Mouse (Mus musculus) intestine, embryonic 15.5 days (tissue): ENCODE data around the gene Xylt1. TPM values are rescaled to one million over a fixed set of nuclear protein-coding genes. Genes with fewer than 3 reads are reported as not detected.

ENCODE experiments used
- ATAC-seq: fragments of 200-750 bp; cut with Nextera tagmentation; 2 replicates; pipeline ENCODE4 v1.8.0; 2017; ENCODE audit warnings: moderate TSS enrichment, moderate library complexity
- H3K27ac ChIP-seq: fragments of 300-500 bp; sonication (generic); 2 replicates; pipeline ENCODE4 v1.5.1; 2015; ENCODE audit warnings: mild to moderate bottlenecking, inconsistent platforms
- H3K27me3 ChIP-seq: fragments of 300-500 bp; sonication (generic); replicated peaks from 2 replicates; pipeline ENCODE4 v1.6.1; 2015; ENCODE audit warnings: inconsistent platforms
- H3K36me3 ChIP-seq: fragments of 300-500 bp; sonication (generic); 2 replicates; pipeline ENCODE4 v1.6.1; 2015; ENCODE audit warnings: inconsistent platforms
- H3K4me1 ChIP-seq: fragments of 300-500 bp; sonication (generic); replicated peaks from 2 replicates; pipeline ENCODE4 v1.6.1; 2015; ENCODE audit warnings: inconsistent platforms
- H3K4me2 ChIP-seq: fragments of 300-500 bp; sonication (generic); replicated peaks from 2 replicates; pipeline ENCODE4 v1.6.1; 2015; ENCODE audit warnings: mild to moderate bottlenecking, inconsistent platforms
- H3K4me3 ChIP-seq: fragments of 300-500 bp; sonication (generic); replicated peaks from 2 replicates; pipeline ENCODE4 v1.5.1; 2015; ENCODE audit warnings: inconsistent platforms
- H3K9ac ChIP-seq: fragments of 300-500 bp; sonication (generic); 2 replicates; pipeline ENCODE4 v1.6.1; 2015; ENCODE audit warnings: inconsistent platforms
- H3K9me3 ChIP-seq: fragments of 300-500 bp; sonication (generic); 2 replicates; pipeline ENCODE4 v1.6.1; 2016; ENCODE audit warnings: inconsistent platforms
- WGBS: fragments of 180-500 bp; shearing (Covaris S2); methylation state at CpG from one replicate; pipeline ENCODE4 v1.1.7; 2015; 5-methylcytosine and 5-hydroxymethylcytosine counted together
- polyA plus RNA-seq: library from polyadenylated mRNA; unstranded; fragments of >200 nt; fragmentation: Nextera tagmentation; extraction: Ambion mirVana; gene quantifications from 2 replicates; pipeline ENCODE4 v1.2.1, GENCODE M21; 2015

Xylt1 gene
- polyA plus RNA-seq, 1 experiment from 2014 or later = 0.68 TPM

- Histone ChIP-seq H3K4me1 (no peaks in the 10 kb centered on the region), H3K27ac (no peak overlapping the region), H3K27me3 (no peaks in the 10 kb centered on the region), H3K9me3 (no peaks in the 10 kb centered on the region), H3K4me3 (no peak overlapping the region), H3K9ac (no peak overlapping the region), H3K4me2 (no peak overlapping the region), H3K36me3 (no peaks in the 10 kb centered on the region)
- no peak for ATAC-seq
- WGBS = 84% methylated on average over 5 of the region's 5 CpGs
These were observed 19.2 kb downstream of the Xylt1 start for GRCm38 (mm10) chr7:117399971-117400370.

GRCm38 (mm10) chr7:117401581-117401980 is 20.8 kb downstream of the Xylt1 start:
- Histone ChIP-seq H3K9ac (no peak overlapping the region), H3K27me3 (no peaks in the 10 kb centered on the region), H3K4me2 (no peak overlapping the region), H3K4me1 (no peaks in the 10 kb centered on the region), H3K9me3 (no peaks in the 10 kb centered on the region), H3K27ac (no peak overlapping the region), H3K36me3 (no peaks in the 10 kb centered on the region), H3K4me3 (no peak overlapping the region)
- 73% methylated on average over 4 of the region's 4 CpGs for WGBS
- ATAC-seq = no peak

GRCm38 (mm10) chr7:117406336-117406735 is 25.6 kb downstream of the Xylt1 start:
- no peaks in the 10 kb centered on the region for H3K4me1 ChIP-seq
- no peak overlapping the region for H3K27ac ChIP-seq
- no peak overlapping the region for H3K4me3 ChIP-seq
- H3K9ac ChIP-seq = no peak overlapping the region
- H3K9me3 ChIP-seq = no peaks in the 10 kb centered on the region
- ATAC-seq = no peak
- WGBS = 68% methylated on average over 3 of the region's 3 CpGs
- no peaks in the 10 kb centered on the region for H3K36me3 ChIP-seq
- H3K4me2 ChIP-seq = no peak overlapping the region
- no peaks in the 10 kb centered on the region for H3K27me3 ChIP-seq

- no peak for ATAC-seq
- WGBS = 86% methylated on average over 8 of the region's 8 CpGs
- H3K27ac ChIP-seq = no peak overlapping the region
These were observed 28.6 kb downstream of the Xylt1 start for GRCm38 (mm10) chr7:117409268-117409988.

GRCm38 (mm10) chr7:117411874-117412273 is 31.1 kb downstream of the Xylt1 start:
- no peak overlapping the region for H3K27ac ChIP-seq
- H3K4me3 ChIP-seq = no peak overlapping the region
- H3K4me1 ChIP-seq = no peaks in the 10 kb centered on the region
- H3K9ac ChIP-seq = no peak overlapping the region
- H3K4me2 ChIP-seq = no peak overlapping the region
- H3K9me3 ChIP-seq = no peaks in the 10 kb centered on the region
- no peaks in the 10 kb centered on the region for H3K36me3 ChIP-seq
- WGBS = 87% methylated on average over 2 of the region's 2 CpGs
- ATAC-seq = no peak
- H3K27me3 ChIP-seq = no peaks in the 10 kb centered on the region

More at GRCm38 (mm10) chr7:117409268-117409988, 28.6 kb downstream of the Xylt1 start:
- H3K4me2 ChIP-seq = no peak overlapping the region
- no peaks in the 10 kb centered on the region for H3K4me1 ChIP-seq
- no peaks in the 10 kb centered on the region for H3K27me3 ChIP-seq
- no peak overlapping the region for H3K9ac ChIP-seq
- no peaks in the 10 kb centered on the region for H3K9me3 ChIP-seq
- H3K4me3 ChIP-seq = no peak overlapping the region
- no peaks in the 10 kb centered on the region for H3K36me3 ChIP-seq

- Histone ChIP-seq H3K27me3 (no peaks in the 10 kb centered on the region), H3K36me3 (no peaks in the 10 kb centered on the region), H3K4me3 (no peak overlapping the region), H3K4me2 (no peak overlapping the region), H3K9ac (no peak overlapping the region), H3K27ac (no peak overlapping the region), H3K4me1 (no peaks in the 10 kb centered on the region), H3K9me3 (no peaks in the 10 kb centered on the region)
- no peak for ATAC-seq
- WGBS = 65% methylated on average over 5 of the region's 5 CpGs
These were observed 31.6 kb downstream of the Xylt1 start for GRCm38 (mm10) chr7:117412405-117412804.

GRCm38 (mm10) chr7:117414341-117415008 is 33.7 kb downstream of the Xylt1 start:
- H3K4me1 ChIP-seq = no peaks in the 10 kb centered on the region
- no peaks in the 10 kb centered on the region for H3K27me3 ChIP-seq
- H3K36me3 ChIP-seq = no peaks in the 10 kb centered on the region
- no peak overlapping the region for H3K4me2 ChIP-seq
- 80% methylated on average over 12 of the region's 12 CpGs for WGBS
- no peak overlapping the region for H3K9ac ChIP-seq
- H3K9me3 ChIP-seq = no peaks in the 10 kb centered on the region
- H3K4me3 ChIP-seq = no peak overlapping the region
- H3K27ac ChIP-seq = no peak overlapping the region
- ATAC-seq = no peak

GRCm38 (mm10) chr7:117415009-117415363 is 34.2 kb downstream of the Xylt1 start:
- WGBS = 87% methylated on average over 8 of the region's 8 CpGs
- ATAC-seq = no peak

GRCm38 (mm10) chr7:117419041-117419440 is 38.3 kb downstream of the Xylt1 start:
- no peak for ATAC-seq

More at GRCm38 (mm10) chr7:117415009-117415363, 34.2 kb downstream of the Xylt1 start:
- Histone ChIP-seq H3K36me3 (no peaks in the 10 kb centered on the region), H3K4me2 (no peak overlapping the region), H3K9ac (no peak overlapping the region), H3K27me3 (no peaks in the 10 kb centered on the region), H3K9me3 (no peaks in the 10 kb centered on the region), H3K4me1 (no peaks in the 10 kb centered on the region), H3K4me3 (no peak overlapping the region), H3K27ac (no peak overlapping the region)

GRCm38 (mm10) chr7:117419846-117420245 is 39.1 kb downstream of the Xylt1 start:
- Histone ChIP-seq H3K9me3 (no peaks in the 10 kb centered on the region), H3K9ac (no peak overlapping the region), H3K27me3 (no peaks in the 10 kb centered on the region), H3K4me1 (no peaks in the 10 kb centered on the region), H3K27ac (no peak overlapping the region), H3K4me2 (no peak overlapping the region), H3K4me3 (no peak overlapping the region), H3K36me3 (no peaks in the 10 kb centered on the region)
- ATAC-seq = no peak
- 82% methylated on average over 2 of the region's 2 CpGs for WGBS

More at GRCm38 (mm10) chr7:117419041-117419440, 38.3 kb downstream of the Xylt1 start:
- Histone ChIP-seq H3K27ac (no peak overlapping the region), H3K9me3 (no peaks in the 10 kb centered on the region), H3K4me2 (no peak overlapping the region), H3K27me3 (no peaks in the 10 kb centered on the region), H3K36me3 (no peaks in the 10 kb centered on the region), H3K4me3 (no peak overlapping the region), H3K9ac (no peak overlapping the region), H3K4me1 (no peaks in the 10 kb centered on the region)
- WGBS = 50% methylated on average over 5 of the region's 5 CpGs

- no peaks in the 10 kb centered on the region for H3K36me3 ChIP-seq
- H3K9ac ChIP-seq = no peak overlapping the region
- no peak overlapping the region for H3K4me2 ChIP-seq
- no peak overlapping the region for H3K27ac ChIP-seq
- no peaks in the 10 kb centered on the region for H3K4me1 ChIP-seq
- no peak overlapping the region for H3K4me3 ChIP-seq
- no peaks in the 10 kb centered on the region for H3K9me3 ChIP-seq
- H3K27me3 ChIP-seq = no peaks in the 10 kb centered on the region
- ATAC-seq = no peak
These were observed 39.5 kb downstream of the Xylt1 start for GRCm38 (mm10) chr7:117420301-117420700.

GRCm38 (mm10) chr7:117420836-117421566 is 40.2 kb downstream of the Xylt1 start:
- no peaks in the 10 kb centered on the region for H3K9me3 ChIP-seq
- no peaks in the 10 kb centered on the region for H3K27me3 ChIP-seq
- no peak overlapping the region for H3K4me2 ChIP-seq
- H3K4me3 ChIP-seq = no peak overlapping the region
- no peak overlapping the region for H3K9ac ChIP-seq
- WGBS = 52% methylated on average over 11 of the region's 11 CpGs
- H3K27ac ChIP-seq = no peak overlapping the region
- no peak for ATAC-seq
- no peaks in the 10 kb centered on the region for H3K36me3 ChIP-seq
- no peaks in the 10 kb centered on the region for H3K4me1 ChIP-seq
